Mouse (Mus musculus): ENCODE measurements at regions not wholly inside any gene's neighbourhood (a gene's known extent, or its start where the extent isn't known, plus 50 kb on each side); places are given as distances from the start of the nearest gene placed in this dataset.

DNA sequence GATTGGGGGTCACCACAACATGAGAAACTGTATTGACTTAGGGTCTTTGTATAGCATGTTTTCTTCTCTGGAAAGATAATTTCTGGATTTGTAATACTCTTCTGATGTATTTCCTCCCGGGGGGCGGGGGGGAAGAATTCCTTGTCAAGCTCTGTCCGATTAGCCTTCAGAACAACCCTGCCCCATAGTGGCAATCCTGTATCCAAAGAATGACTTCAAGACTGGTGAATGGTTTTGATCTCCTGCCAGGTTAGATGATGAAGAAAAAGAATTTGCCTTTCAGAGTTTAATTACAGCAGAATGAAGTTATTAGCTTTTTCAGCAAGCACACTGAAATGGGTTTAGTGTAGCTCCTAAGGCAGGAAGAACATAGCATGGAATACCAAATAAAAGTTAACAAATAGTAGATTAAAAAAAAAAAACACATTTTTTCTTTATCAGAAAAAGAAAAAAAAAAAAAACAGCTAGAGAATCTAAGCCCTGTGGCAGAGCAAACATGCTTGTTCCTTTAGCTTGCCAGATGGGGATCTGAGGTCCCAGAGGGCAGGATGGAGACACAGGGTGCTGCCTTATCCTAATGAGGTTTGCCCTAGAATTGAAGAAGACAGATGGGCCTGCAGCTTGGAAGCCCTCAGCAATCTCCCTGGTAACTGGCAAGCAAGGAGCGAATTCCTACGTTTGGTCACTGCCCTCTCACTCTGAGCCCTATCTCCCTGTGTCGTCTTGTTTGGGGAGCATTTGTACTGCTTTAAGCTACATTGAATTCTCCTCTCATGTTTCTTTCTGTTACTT is 280.9 kb upstream of the Gm9972 start:
- ATAC-seq (replicated peaks; ENCODE audit: low FRiP score, low TSS enrichment, low read depth) = no peak
- H3K4me2 ChIP-seq (ENCODE audit: low read length) = no peak overlapping the region
- 57% methylated on average over 6 of the region's 6 CpGs for WGBS

GRCm38 (mm10) chr11:42755415-42755814 is 280.1 kb upstream of the Gm9972 start:
- Histone ChIP-seq H3K9me3 (ENCODE audit: control insufficient read depth, low read length) (no peaks in the 10 kb centered on the region), H3K9ac (ENCODE audit: low read length) (no peak overlapping the region), H3K27me3 (replicated peaks; ENCODE audit: control insufficient read depth, insufficient read depth, low read length) (no peaks in the 10 kb centered on the region), H3K27ac (ENCODE audit: low read depth) (no peak overlapping the region), H3K36me3 (ENCODE audit: control insufficient read depth, insufficient read depth, low read length) (no peaks in the 10 kb centered on the region), H3K4me1 (replicated peaks; ENCODE audit: control insufficient read depth, insufficient read depth, low read length) (no peaks in the 10 kb centered on the region), H3K4me3 (ENCODE audit: low read depth, low read length) (no peak overlapping the region), H3K4me2 (ENCODE audit: low read length) (no peak overlapping the region)
- DNase-seq (ENCODE audit: low spot score) = no peak
- no peak for ATAC-seq (replicated peaks; ENCODE audit: low FRiP score, low TSS enrichment, low read depth)
- 61% methylated on average over 4 of the region's 4 CpGs for WGBS

More for the DNA sequence above, 280.9 kb upstream of the Gm9972 start:
- no peaks in the 10 kb centered on the region for H3K4me1 ChIP-seq (replicated peaks; ENCODE audit: control insufficient read depth, insufficient read depth, low read length)
- no peak overlapping the region for H3K27ac ChIP-seq (ENCODE audit: low read depth)
- no peak overlapping the region for H3K4me3 ChIP-seq (ENCODE audit: low read depth, low read length)
- H3K27me3 ChIP-seq (replicated peaks; ENCODE audit: control insufficient read depth, insufficient read depth, low read length) = no peaks in the 10 kb centered on the region
- no peaks in the 10 kb centered on the region for H3K36me3 ChIP-seq (ENCODE audit: control insufficient read depth, insufficient read depth, low read length)
- H3K9me3 ChIP-seq (ENCODE audit: control insufficient read depth, low read length) = no peaks in the 10 kb centered on the region
- DNase-seq (ENCODE audit: low spot score) = no peak
- H3K9ac ChIP-seq (ENCODE audit: low read length) = no peak overlapping the region

DNA sequence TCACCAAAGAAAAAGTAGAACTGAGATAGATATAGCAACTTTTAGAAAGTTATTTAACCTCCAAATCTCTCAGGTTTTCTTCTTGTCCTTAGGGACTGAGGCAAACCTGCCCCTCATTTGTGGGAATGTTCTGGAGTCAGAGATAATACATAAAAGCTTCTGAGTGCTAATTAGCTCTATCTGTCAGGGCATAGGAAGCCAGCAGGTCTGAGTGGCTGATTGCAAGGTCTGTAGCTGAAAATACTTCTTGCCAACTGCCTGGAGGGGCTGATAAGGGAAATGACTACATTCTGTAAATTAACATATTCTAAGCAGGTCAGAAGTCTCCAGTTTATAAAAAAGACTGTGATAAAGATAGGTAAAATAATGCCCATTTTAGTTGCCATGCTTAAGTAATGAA is 270.3 kb upstream of the Gm9972 start:
- H3K4me2 ChIP-seq (ENCODE audit: low read length) = no peak overlapping the region
- no peak overlapping the region for H3K9ac ChIP-seq (ENCODE audit: low read length)
- no peaks in the 10 kb centered on the region for H3K4me1 ChIP-seq (replicated peaks; ENCODE audit: control insufficient read depth, insufficient read depth, low read length)
- H3K27me3 ChIP-seq (replicated peaks; ENCODE audit: control insufficient read depth, insufficient read depth, low read length) = no peaks in the 10 kb centered on the region
- no peaks in the 10 kb centered on the region for H3K9me3 ChIP-seq (ENCODE audit: control insufficient read depth, low read length)
- no peaks in the 10 kb centered on the region for H3K36me3 ChIP-seq (ENCODE audit: control insufficient read depth, insufficient read depth, low read length)
- no peak overlapping the region for H3K27ac ChIP-seq (ENCODE audit: low read depth)
- DNase-seq (ENCODE audit: low spot score) = no peak
- no peak overlapping the region for H3K4me3 ChIP-seq (ENCODE audit: low read depth, low read length)
- ATAC-seq (replicated peaks; ENCODE audit: low FRiP score, low TSS enrichment, low read depth) = no peak

- Histone ChIP-seq H3K27me3 (replicated peaks; ENCODE audit: control insufficient read depth, insufficient read depth, low read length) (no peaks in the 10 kb centered on the region), H3K9me3 (ENCODE audit: control insufficient read depth, low read length) (no peaks in the 10 kb centered on the region), H3K36me3 (ENCODE audit: control insufficient read depth, insufficient read depth, low read length) (no peaks in the 10 kb centered on the region), H3K4me1 (replicated peaks; ENCODE audit: control insufficient read depth, insufficient read depth, low read length) (no peaks in the 10 kb centered on the region), H3K9ac (ENCODE audit: low read length) (no peak overlapping the region), H3K4me3 (ENCODE audit: low read depth, low read length) (no peak overlapping the region), H3K27ac (ENCODE audit: low read depth) (no peak overlapping the region), H3K4me2 (ENCODE audit: low read length) (no peak overlapping the region)
- WGBS = 63% methylated on average over 4 of the region's 4 CpGs
- no peak for ATAC-seq (replicated peaks; ENCODE audit: low FRiP score, low TSS enrichment, low read depth)
- DNase-seq (ENCODE audit: low spot score) = no peak
Measured at GRCm38 (mm10) chr11:42775074-42775676, 260.4 kb upstream of the Gm9972 start.

- Histone ChIP-seq H3K27ac (ENCODE audit: low read depth) (no peak overlapping the region), H3K4me3 (ENCODE audit: low read depth, low read length) (no peak overlapping the region), H3K9me3 (ENCODE audit: control insufficient read depth, low read length) (no peaks in the 10 kb centered on the region), H3K36me3 (ENCODE audit: control insufficient read depth, insufficient read depth, low read length) (no peaks in the 10 kb centered on the region), H3K27me3 (replicated peaks; ENCODE audit: control insufficient read depth, insufficient read depth, low read length) (no peaks in the 10 kb centered on the region), H3K9ac (ENCODE audit: low read length) (no peak overlapping the region), H3K4me2 (ENCODE audit: low read length) (no peak overlapping the region), H3K4me1 (replicated peaks; ENCODE audit: control insufficient read depth, insufficient read depth, low read length) (no peaks in the 10 kb centered on the region)
- WGBS = 69% methylated on average over 1 of the region's 1 CpGs
- ATAC-seq (replicated peaks; ENCODE audit: low FRiP score, low TSS enrichment, low read depth) (no peak), DNase-seq (ENCODE audit: low spot score) (no peak)
Measured at GRCm38 (mm10) chr11:42811487-42811886, 224.1 kb upstream of the Gm9972 start.

DNA sequence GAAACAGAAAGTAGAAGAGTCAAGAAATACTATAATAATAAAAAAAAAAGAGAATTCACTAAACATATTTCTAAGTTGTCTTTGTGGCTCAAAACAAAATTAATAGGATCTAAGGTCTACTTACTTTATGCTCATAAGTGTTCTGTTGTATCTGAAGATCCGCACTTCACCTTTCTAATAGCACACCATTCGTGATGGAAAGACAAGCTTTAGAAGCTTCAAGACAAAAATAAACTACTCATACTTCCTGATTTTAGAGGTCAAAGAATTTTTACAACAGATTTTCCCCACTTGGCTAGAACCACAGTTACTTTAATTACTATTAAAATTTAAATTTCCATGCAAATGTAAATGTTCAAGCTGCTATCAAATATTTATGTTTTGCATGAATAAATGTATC is 219.8 kb upstream of the Gm9972 start:
- Histone ChIP-seq H3K4me2 (ENCODE audit: low read length) (no peak overlapping the region), H3K36me3 (ENCODE audit: control insufficient read depth, insufficient read depth, low read length) (no peaks in the 10 kb centered on the region), H3K9ac (ENCODE audit: low read length) (no peak overlapping the region), H3K27ac (ENCODE audit: low read depth) (no peak overlapping the region), H3K9me3 (ENCODE audit: control insufficient read depth, low read length) (no peaks in the 10 kb centered on the region), H3K4me3 (ENCODE audit: low read depth, low read length) (no peak overlapping the region), H3K27me3 (replicated peaks; ENCODE audit: control insufficient read depth, insufficient read depth, low read length) (no peaks in the 10 kb centered on the region), H3K4me1 (replicated peaks; ENCODE audit: control insufficient read depth, insufficient read depth, low read length) (no peaks in the 10 kb centered on the region)
- ATAC-seq (replicated peaks; ENCODE audit: low FRiP score, low TSS enrichment, low read depth) (no peak), DNase-seq (ENCODE audit: low spot score) (no peak)
- 74% methylated on average over 2 of the region's 2 CpGs for WGBS

DNA sequence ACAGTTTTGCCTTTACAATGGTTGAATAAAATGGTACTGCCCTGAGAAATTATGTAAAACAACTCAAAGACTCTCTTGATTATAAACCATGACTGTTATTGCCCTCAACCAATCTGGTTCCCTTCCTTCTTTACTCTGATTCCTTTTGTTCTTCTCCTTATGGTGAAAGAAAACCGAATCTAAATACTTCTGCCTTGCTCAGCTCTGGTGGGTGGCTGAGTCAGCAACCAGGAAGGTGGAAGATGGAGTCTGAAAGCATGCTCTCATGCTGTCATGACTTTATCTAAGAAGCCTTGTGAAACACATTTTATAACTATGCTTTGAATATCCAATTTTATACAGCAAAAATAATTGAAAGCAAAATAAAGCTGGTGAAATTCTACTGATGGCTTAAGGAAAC is 212.7 kb upstream of the Gm9972 start:
- no peak for DNase-seq (ENCODE audit: low spot score)
- Histone ChIP-seq H3K9ac (ENCODE audit: low read length) (no peak overlapping the region), H3K4me3 (ENCODE audit: low read depth, low read length) (no peak overlapping the region), H3K36me3 (ENCODE audit: control insufficient read depth, insufficient read depth, low read length) (no peaks in the 10 kb centered on the region), H3K4me1 (replicated peaks; ENCODE audit: control insufficient read depth, insufficient read depth, low read length) (no peaks in the 10 kb centered on the region), H3K27me3 (replicated peaks; ENCODE audit: control insufficient read depth, insufficient read depth, low read length) (no peaks in the 10 kb centered on the region), H3K27ac (ENCODE audit: low read depth) (no peak overlapping the region), H3K4me2 (ENCODE audit: low read length) (no peak overlapping the region), H3K9me3 (ENCODE audit: control insufficient read depth, low read length) (no peaks in the 10 kb centered on the region)
- 48% methylated on average over 1 of the region's 1 CpGs for WGBS
- no peak for ATAC-seq (replicated peaks; ENCODE audit: low FRiP score, low TSS enrichment, low read depth)

DNA sequence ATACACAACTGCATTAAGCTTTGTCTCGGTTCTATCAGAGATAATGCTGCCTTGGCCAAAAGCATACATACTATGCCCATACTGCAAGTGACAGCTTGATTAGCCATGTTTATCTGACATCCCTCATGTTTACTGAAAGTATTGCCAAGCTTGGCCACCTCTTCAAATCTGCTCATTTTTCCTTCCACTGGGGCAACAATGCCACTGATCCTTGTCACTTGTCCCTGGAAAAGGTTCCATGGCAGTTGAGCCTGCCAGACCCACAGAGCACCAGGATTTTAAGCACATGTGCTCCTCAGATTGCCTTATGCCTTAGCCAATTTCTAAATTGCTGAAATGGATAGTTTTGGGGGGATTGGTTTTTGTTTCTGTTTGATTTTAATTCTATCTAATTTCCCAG is 189.8 kb upstream of the Gm9972 start:
- WGBS = 63% methylated on average over 1 of the region's 1 CpGs
- ATAC-seq (replicated peaks; ENCODE audit: low FRiP score, low TSS enrichment, low read depth) = no peak
- no peaks in the 10 kb centered on the region for H3K27me3 ChIP-seq (replicated peaks; ENCODE audit: control insufficient read depth, insufficient read depth, low read length)
- no peaks in the 10 kb centered on the region for H3K4me1 ChIP-seq (replicated peaks; ENCODE audit: control insufficient read depth, insufficient read depth, low read length)
- no peak overlapping the region for H3K27ac ChIP-seq (ENCODE audit: low read depth)
- no peak for DNase-seq (ENCODE audit: low spot score)
- no peak overlapping the region for H3K9ac ChIP-seq (ENCODE audit: low read length)
- H3K4me2 ChIP-seq (ENCODE audit: low read length) = no peak overlapping the region
- no peaks in the 10 kb centered on the region for H3K36me3 ChIP-seq (ENCODE audit: control insufficient read depth, insufficient read depth, low read length)
- H3K9me3 ChIP-seq (ENCODE audit: control insufficient read depth, low read length) = no peaks in the 10 kb centered on the region
- H3K4me3 ChIP-seq (ENCODE audit: low read depth, low read length) = no peak overlapping the region

DNA sequence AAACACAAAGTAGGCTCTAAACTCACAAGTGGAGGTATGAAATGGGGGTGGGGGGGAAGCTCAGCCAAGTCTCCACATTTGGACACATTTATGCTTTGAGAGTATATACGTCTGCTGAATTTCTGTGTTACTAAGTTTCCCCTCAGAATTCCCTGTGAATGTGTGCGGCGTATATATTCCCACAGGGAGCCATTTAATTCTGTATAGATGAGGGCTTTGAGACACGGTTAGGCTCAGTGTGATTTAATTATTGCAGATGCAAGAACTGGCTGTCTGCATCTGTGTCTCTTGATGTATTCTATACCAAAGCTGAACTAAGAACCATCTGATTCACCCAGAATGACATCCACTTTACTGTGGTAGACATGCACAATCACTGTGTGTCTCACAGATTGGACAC is 181.1 kb upstream of the Gm9972 start:
- Histone ChIP-seq H3K4me1 (replicated peaks; ENCODE audit: control insufficient read depth, insufficient read depth, low read length) (no peaks in the 10 kb centered on the region), H3K27ac (ENCODE audit: low read depth) (no peak overlapping the region), H3K4me3 (ENCODE audit: low read depth, low read length) (no peak overlapping the region), H3K27me3 (replicated peaks; ENCODE audit: control insufficient read depth, insufficient read depth, low read length) (no peaks in the 10 kb centered on the region), H3K4me2 (ENCODE audit: low read length) (no peak overlapping the region), H3K36me3 (ENCODE audit: control insufficient read depth, insufficient read depth, low read length) (no peaks in the 10 kb centered on the region), H3K9me3 (ENCODE audit: control insufficient read depth, low read length) (no peaks in the 10 kb centered on the region), H3K9ac (ENCODE audit: low read length) (no peak overlapping the region)
- ATAC-seq (replicated peaks; ENCODE audit: low FRiP score, low TSS enrichment, low read depth) (no peak), DNase-seq (ENCODE audit: low spot score) (no peak)
- WGBS = 82% methylated on average over 4 of the region's 4 CpGs

All from intestine, embryonic 14.5 days (tissue).